Comparison of ENCODE assay signal across 8 mouse cellular contexts in the genomic region with DNA sequence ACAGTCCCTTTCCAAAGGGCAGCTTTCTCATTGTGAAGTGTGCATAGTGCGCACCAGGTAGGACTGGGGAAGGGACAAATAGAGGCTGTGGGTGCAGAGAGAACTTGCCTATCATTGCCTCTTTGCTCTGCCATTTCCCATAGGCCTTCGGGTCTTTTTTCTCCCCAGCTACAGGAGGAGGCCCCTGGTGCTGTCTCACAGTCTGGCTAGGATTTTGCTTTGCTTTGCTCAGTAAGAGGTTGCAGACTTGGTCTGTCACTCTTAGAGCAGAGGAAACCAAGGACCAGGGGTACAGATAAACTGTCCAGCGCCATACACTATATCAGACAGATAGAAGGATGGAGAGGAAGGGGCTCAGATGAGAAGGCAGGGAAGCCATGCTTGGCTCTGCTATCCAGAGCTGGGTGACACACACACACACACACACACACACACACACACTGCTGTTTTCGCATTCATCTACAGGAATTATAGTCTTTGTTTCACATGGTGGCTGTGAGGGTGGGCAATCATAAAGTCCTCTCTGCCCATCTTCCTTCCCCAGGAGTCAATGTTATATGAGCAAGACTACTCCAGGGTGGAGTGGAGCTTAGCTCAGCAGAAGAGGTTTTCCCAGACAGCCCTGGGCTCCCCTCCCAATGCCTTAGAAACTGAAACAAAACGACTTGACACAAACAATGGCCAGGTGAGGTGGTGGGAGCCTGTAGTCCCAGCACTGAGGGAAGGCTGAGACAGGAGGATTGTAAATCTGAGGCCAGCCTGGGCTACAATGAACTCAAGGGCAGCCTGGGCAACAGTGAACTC. TPM values are rescaled to one million over a fixed set of nuclear protein-coding genes. Genes with fewer than 3 reads are reported as not detected.
DNase-seq lines count a peak whose midpoint lies in the region; ATAC-seq and TF ChIP-seq lines count a peak whose summit lies in the region.

No protein-coding gene starts in this region.

- H3K4me1 ChIP-seq in heart, adult 2 months (ENCODE audit: control insufficient read depth, insufficient read depth, low read length), result peaks cover 30% of the 10 kb centered on the region
- H3K4me1 ChIP-seq in lung, embryonic 16.5 days (replicated peaks; ENCODE audit: control insufficient read depth, insufficient read depth, low read length), result peaks cover 20% of the 10 kb centered on the region
- H3K4me1 ChIP-seq in embryonic facial prominence, embryonic 14.5 days (ENCODE audit: control insufficient read depth, insufficient read depth, low read length), result peaks cover 12% of the 10 kb centered on the region
- H3K4me1 ChIP-seq in liver, embryonic 16.5 days (ENCODE audit: control insufficient read depth, low read depth, low read length), result peaks cover 23% of the 10 kb centered on the region
- peaks cover 8% of the 10 kb centered on the region; the same call in 1 of the 2 replicates for H3K4me1 ChIP-seq in hindbrain, embryonic 16.5 days (ENCODE audit: control insufficient read depth, insufficient read depth, low read depth, low read length)

- TF ChIP-seq POLR2A in heart, adult 2 months (IDR thresholded peaks at IDR 0.05; ENCODE audit: insufficient read depth, low read depth, low read length), result no peak

- TF ChIP-seq EP300 in heart, adult 2 months (IDR thresholded peaks at IDR 0.05; ENCODE audit: insufficient read depth, low read depth, low read length), result 0 out of 2 replicates have a peak, but pooled peaks have one; percentile 5

- peak overlapping the region; percentile 81 for H3K9ac ChIP-seq in heart, adult 2 months (ENCODE audit: low read depth, low read length)
- peak overlapping the region; percentile 58 for H3K9ac ChIP-seq in lung, embryonic 16.5 days (ENCODE audit: low read length)
- H3K9ac ChIP-seq in embryonic facial prominence, embryonic 14.5 days (ENCODE audit: low read depth, low read length), result no peak overlapping the region
- H3K9ac ChIP-seq in liver, embryonic 16.5 days (ENCODE audit: low read depth, low read length), result peak overlapping the region; percentile 26; the same call in 1 of the 2 replicates
- H3K9ac ChIP-seq in hindbrain, embryonic 16.5 days (ENCODE audit: low read depth, low read length), result no peak overlapping the region

- peak overlapping the region; percentile 85 for H3K27ac ChIP-seq in heart, adult 2 months
- peak overlapping the region; percentile 69; the same call in 1 of the 2 replicates for H3K27ac ChIP-seq in lung, embryonic 16.5 days (ENCODE audit: low read length)
- no peak overlapping the region for H3K27ac ChIP-seq in embryonic facial prominence, embryonic 14.5 days (replicated peaks; ENCODE audit: low read depth, low read length)
- 0 out of 2 replicates have a peak overlapping the region, but pooled peaks have one; percentile 6 for H3K27ac ChIP-seq in liver, embryonic 16.5 days (ENCODE audit: low read length)
- no peak overlapping the region for H3K27ac ChIP-seq in hindbrain, embryonic 16.5 days (ENCODE audit: low read depth, low read length)

- H3K9me3 ChIP-seq in lung, embryonic 16.5 days (ENCODE audit: control insufficient read depth, low read length), result no peaks in the 10 kb centered on the region
- H3K9me3 ChIP-seq in embryonic facial prominence, embryonic 14.5 days (ENCODE audit: control insufficient read depth, low read length), result no peaks in the 10 kb centered on the region
- no peaks in the 10 kb centered on the region for H3K9me3 ChIP-seq in liver, embryonic 16.5 days (replicated peaks; ENCODE audit: control insufficient read depth, low read length)
- no peaks in the 10 kb centered on the region for H3K9me3 ChIP-seq in hindbrain, embryonic 16.5 days (ENCODE audit: control insufficient read depth, low read length)

- peak overlapping the region; percentile 67 for H3K4me3 ChIP-seq in heart, adult 2 months
- peak overlapping the region; percentile 46 for H3K4me3 ChIP-seq in lung, embryonic 16.5 days (ENCODE audit: low read length)
- H3K4me3 ChIP-seq in embryonic facial prominence, embryonic 14.5 days (ENCODE audit: low read depth, low read length), result peak overlapping the region; percentile 19; the same call in 1 of the 2 replicates
- peak overlapping the region; percentile 32 for H3K4me3 ChIP-seq in liver, embryonic 16.5 days (ENCODE audit: low read depth, low read length)
- H3K4me3 ChIP-seq in hindbrain, embryonic 16.5 days (ENCODE audit: low read length), result no peak overlapping the region

- peaks cover 3% of the 10 kb centered on the region; the same call in 1 of the 2 replicates for H3K36me3 ChIP-seq in heart, adult 2 months (ENCODE audit: control insufficient read depth, insufficient read depth, low read length)
- H3K36me3 ChIP-seq in lung, embryonic 16.5 days (ENCODE audit: control insufficient read depth, insufficient read depth, low read length), result no peaks in the 10 kb centered on the region
- no peaks in the 10 kb centered on the region for H3K36me3 ChIP-seq in embryonic facial prominence, embryonic 14.5 days (ENCODE audit: control insufficient read depth, insufficient read depth, low read length)
- no peaks in the 10 kb centered on the region for H3K36me3 ChIP-seq in liver, embryonic 16.5 days (ENCODE audit: control insufficient read depth, insufficient read depth)
- no peaks in the 10 kb centered on the region for H3K36me3 ChIP-seq in hindbrain, embryonic 16.5 days (ENCODE audit: control insufficient read depth, insufficient read depth, low read length)

- no peaks in the 10 kb centered on the region; the same call in 1 of the 2 replicates for H3K79me2 ChIP-seq in heart, adult 2 months (replicated peaks; ENCODE audit: control insufficient read depth, insufficient read depth, low read length)

- H3K4me2 ChIP-seq in lung, embryonic 16.5 days (ENCODE audit: low read depth, low read length), result peak overlapping the region; percentile 40
- no peak overlapping the region; the same call in 1 of the 2 replicates for H3K4me2 ChIP-seq in embryonic facial prominence, embryonic 14.5 days (ENCODE audit: low read depth, low read length)
- peak overlapping the region; percentile 10; the same call in 1 of the 2 replicates for H3K4me2 ChIP-seq in liver, embryonic 16.5 days (ENCODE audit: low read depth, low read length)
- no peak overlapping the region for H3K4me2 ChIP-seq in hindbrain, embryonic 16.5 days (ENCODE audit: low read length)

- 42% methylated on average over 5 of the region's 5 CpGs for WGBS in heart, adult 2 months
- 67% methylated on average over 5 of the region's 5 CpGs for WGBS in lung, embryonic 16.5 days
- 72% methylated on average over 5 of the region's 5 CpGs for WGBS in embryonic facial prominence, embryonic 14.5 days
- 48% methylated on average over 5 of the region's 5 CpGs for WGBS in liver, embryonic 16.5 days (ENCODE audit: insufficient replicate concordance)
- WGBS in hindbrain, embryonic 16.5 days, result 76% methylated on average over 5 of the region's 5 CpGs

- no peak for ATAC-seq in lung, embryonic 16.5 days (ENCODE audit: low read depth)
- ATAC-seq in embryonic facial prominence, embryonic 14.5 days (ENCODE audit: low read depth), result no peak
- no peak for ATAC-seq in liver, embryonic 16.5 days (ENCODE audit: low read depth)
- ATAC-seq in hindbrain, embryonic 16.5 days, result no peak

- TF ChIP-seq CTCF in heart, adult 2 months (IDR thresholded peaks at IDR 0.05), result no peak

- no peaks in the 10 kb centered on the region for H3K27me3 ChIP-seq in heart, adult 2 months (ENCODE audit: control insufficient read depth, insufficient read depth, low read length)
- no peaks in the 10 kb centered on the region for H3K27me3 ChIP-seq in lung, embryonic 16.5 days (ENCODE audit: control insufficient read depth, insufficient read depth, low read depth, low read length)
- 0 out of 2 replicates have a peak, but pooled peaks cover 8% of the 10 kb centered on the region for H3K27me3 ChIP-seq in embryonic facial prominence, embryonic 14.5 days (replicated peaks; ENCODE audit: control insufficient read depth, insufficient read depth, low read length)
- H3K27me3 ChIP-seq in liver, embryonic 16.5 days (ENCODE audit: control insufficient read depth, insufficient read depth, low read depth, low read length), result no peaks in the 10 kb centered on the region
- peaks cover 3% of the 10 kb centered on the region; the same call in 1 of the 2 replicates for H3K27me3 ChIP-seq in hindbrain, embryonic 16.5 days (replicated peaks; ENCODE audit: control insufficient read depth, insufficient read depth, low read length)

- intact Hi-C loops in heart, adult 2 months (cut with DNase I), result no loop called here
- intact Hi-C loops in heart, postnatal 10 days (cut with DNase I), result no loop called here

- no peak for DNase-seq in heart, adult 2 months
- DNase-seq in heart, postnatal 10 days, result no peak
- DNase-seq in lung, postnatal 25 days (ENCODE audit: low spot score), result no peak
- no peak for DNase-seq in embryonic facial prominence, embryonic 14.5 days (ENCODE audit: low spot score)
- no peak for DNase-seq in cerebellum, adult 8-10 months

RNA-seq across cellular contexts. Expression of a gene that starts 1.4 kb away (rescaled TPM):
- total RNA-seq in heart, adult 2 months (2021), result 10 to 100 TPM in 1 of 2 experiments, 1 to 10 TPM in 1; 7.9 to 11.4 TPM
- polyA plus RNA-seq in heart, adult 2 months (2012; rRNA removed), result 16.3 and 23.2 TPM in 2 replicates
- 10 to 100 TPM; 16.2 to 21.1 TPM for total RNA-seq in heart, postnatal 10 days (2021)
- polyA plus RNA-seq in lung, embryonic 16.5 days (2015; fragmentation: Nextera tagmentation; extraction: Ambion mirVana), result 16.0 and 18.1 TPM in 2 replicates
- polyA plus RNA-seq in embryonic facial prominence, embryonic 14.5 days (2014; fragmentation: Nextera tagmentation; extraction: Ambion mirVana), result 3.9 and 5.1 TPM in 2 replicates
- 5.3 and 7.6 TPM in 2 replicates for polyA plus RNA-seq in liver, embryonic 16.5 days (2015; fragmentation: Nextera tagmentation; extraction: Ambion mirVana)
- polyA plus RNA-seq in hindbrain, embryonic 16.5 days (2015; fragmentation: Nextera tagmentation; extraction: Ambion mirVana), result 2.4 and 2.6 TPM in 2 replicates

RNA-seq across cellular contexts. Expression of a gene that starts 3.9 kb away (rescaled TPM):
- 10 to 100 TPM; 19.0 to 24.4 TPM for total RNA-seq in heart, adult 2 months (2021)
- 10.2 and 12.4 TPM in 2 replicates for polyA plus RNA-seq in heart, adult 2 months (2012; rRNA removed)
- 10 to 100 TPM; 24.7 to 26.0 TPM for total RNA-seq in heart, postnatal 10 days (2021)
- polyA plus RNA-seq in lung, embryonic 16.5 days (2015; fragmentation: Nextera tagmentation; extraction: Ambion mirVana), result 21.7 and 28.2 TPM in 2 replicates
- polyA plus RNA-seq in embryonic facial prominence, embryonic 14.5 days (2014; fragmentation: Nextera tagmentation; extraction: Ambion mirVana), result 15.0 and 16.2 TPM in 2 replicates
- polyA plus RNA-seq in liver, embryonic 16.5 days (2015; fragmentation: Nextera tagmentation; extraction: Ambion mirVana), result 21.1 and 23.2 TPM in 2 replicates
- polyA plus RNA-seq in hindbrain, embryonic 16.5 days (2015; fragmentation: Nextera tagmentation; extraction: Ambion mirVana), result 3.7 and 3.9 TPM in 2 replicates

RNA-seq across cellular contexts. Expression of a gene that starts 16.6 kb away (rescaled TPM):
- 100 to 1,000 TPM; 181 to 206 TPM for total RNA-seq in heart, adult 2 months (2021)
- 193 and 244 TPM in 2 replicates for polyA plus RNA-seq in heart, adult 2 months (2012; rRNA removed)
- 100 to 1,000 TPM; 129 to 148 TPM for total RNA-seq in heart, postnatal 10 days (2021)
- polyA plus RNA-seq in lung, embryonic 16.5 days (2015; fragmentation: Nextera tagmentation; extraction: Ambion mirVana), result 0.47 and 1.7 TPM in 2 replicates
- polyA plus RNA-seq in embryonic facial prominence, embryonic 14.5 days (2014; fragmentation: Nextera tagmentation; extraction: Ambion mirVana), result 7.5 and 14.9 TPM in 2 replicates
- polyA plus RNA-seq in liver, embryonic 16.5 days (2015; fragmentation: Nextera tagmentation; extraction: Ambion mirVana), result 6.5 and 7.7 TPM in 2 replicates
- polyA plus RNA-seq in hindbrain, embryonic 16.5 days (2015; fragmentation: Nextera tagmentation; extraction: Ambion mirVana), result 0.54 TPM in 1 of 2 replicates, not detected in the other

Comparison
In these comparisons a context has a peak if more than half of its experiments do, and no peak if none do; other contexts are left out.
1. H3K27ac ChIP-seq: peak in heart, adult 2 months (single experiment), lung, embryonic 16.5 days (single experiment) and liver, embryonic 16.5 days (single experiment); none in embryonic facial prominence, embryonic 14.5 days (single experiment) and hindbrain, embryonic 16.5 days (single experiment).
2. H3K9ac ChIP-seq: peak in heart, adult 2 months (single experiment), lung, embryonic 16.5 days (single experiment) and liver, embryonic 16.5 days (single experiment); none in embryonic facial prominence, embryonic 14.5 days (single experiment) and hindbrain, embryonic 16.5 days (single experiment).
3. H3K4me2 ChIP-seq: peak in lung, embryonic 16.5 days (single experiment) and liver, embryonic 16.5 days (single experiment); none in embryonic facial prominence, embryonic 14.5 days (single experiment) and hindbrain, embryonic 16.5 days (single experiment).
4. RNA of a gene that starts 16.6 kb away (polyA plus RNA-seq): 193 to 244 TPM in heart, adult 2 months; 7.5 to 14.9 TPM in embryonic facial prominence, embryonic 14.5 days, 6.5 to 7.7 TPM in liver, embryonic 16.5 days, 0.47 to 1.7 TPM in lung, embryonic 16.5 days and 0.54 TPM in hindbrain, embryonic 16.5 days; every median in the first group is over 10 times any median in the second.